Mouse (Mus musculus): ENCODE results near the gene Ankib1. TPM values are rescaled to one million over a fixed set of nuclear protein-coding genes. Genes with fewer than 3 reads are reported as not detected.

The Ankib1 gene
- polyA plus RNA-seq, 1 experiment from 2014 or later, result 16.0 TPM

DNA sequence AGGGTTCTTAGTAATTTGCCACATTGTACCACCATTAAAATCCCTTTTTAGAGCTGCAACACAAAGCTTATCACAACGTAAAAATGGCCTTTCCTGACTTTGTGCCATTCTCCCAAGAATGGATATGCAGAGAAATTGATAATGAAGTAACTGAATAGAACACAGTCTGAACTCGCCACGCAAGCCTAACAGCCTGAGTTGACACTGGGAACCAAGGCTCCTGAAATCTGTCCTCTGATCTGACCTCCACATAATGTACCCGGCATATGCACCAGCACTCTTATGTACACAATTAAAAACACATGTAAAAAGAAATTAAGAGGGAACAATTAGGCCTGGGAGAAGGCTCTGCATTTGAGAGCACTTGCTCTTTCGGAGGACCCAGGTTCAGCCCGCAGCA lies 157.4 kb downstream of the Ankib1 start:
- WGBS, result 90% methylated on average over 6 of the region's 6 CpGs
- no peaks in the 10 kb centered on the region for H3K9me3 ChIP-seq (replicated peaks; ENCODE audit: control insufficient read depth, low read length, poor library complexity, severe bottlenecking)

DNA sequence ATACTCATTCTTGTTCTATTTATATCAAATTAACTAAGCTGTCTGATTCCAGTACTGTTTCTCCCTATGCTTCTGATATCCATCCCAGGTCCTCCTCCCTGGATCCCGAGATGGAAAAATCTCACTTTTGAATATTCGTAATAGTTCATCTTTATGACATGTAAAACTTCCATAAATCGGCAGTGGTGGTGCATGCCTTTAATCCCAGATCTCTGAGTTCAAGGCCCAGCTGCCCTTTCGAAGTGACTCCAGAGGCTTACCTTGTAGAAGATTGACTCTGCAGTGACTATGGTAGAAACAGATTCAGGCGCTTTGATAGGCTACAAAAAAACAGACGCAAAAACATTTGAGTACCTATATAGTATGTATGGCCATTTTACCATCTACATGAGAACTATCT lies 158.1 kb downstream of the Ankib1 start:
- Histone ChIP-seq H3K36me3 (ENCODE audit: control insufficient read depth, insufficient read depth, low read length) (peaks cover 9% of the 10 kb centered on the region), H3K27ac (ENCODE audit: low read length) (no peak overlapping the region), H3K4me2 (ENCODE audit: low read length) (no peak overlapping the region), H3K27me3 (ENCODE audit: control insufficient read depth, insufficient read depth, low read depth, low read length) (no peaks in the 10 kb centered on the region), H3K9ac (ENCODE audit: low read depth, low read length) (no peak overlapping the region), H3K4me1 (ENCODE audit: control insufficient read depth, insufficient read depth, low read length) (peaks cover 12% of the 10 kb centered on the region), H3K9me3 (replicated peaks; ENCODE audit: control insufficient read depth, low read length, poor library complexity, severe bottlenecking) (no peaks in the 10 kb centered on the region), H3K4me3 (ENCODE audit: low read depth, low read length) (no peak overlapping the region)
- 95% methylated on average over 6 of the region's 6 CpGs for WGBS
- no peak for ATAC-seq

More for the DNA sequence above, 157.4 kb downstream of the Ankib1 start:
- H3K27ac ChIP-seq (ENCODE audit: low read length), result no peak overlapping the region
- H3K4me1 ChIP-seq (ENCODE audit: control insufficient read depth, insufficient read depth, low read length), result peaks cover 12% of the 10 kb centered on the region
- no peak overlapping the region for H3K4me2 ChIP-seq (ENCODE audit: low read length)
- H3K36me3 ChIP-seq (ENCODE audit: control insufficient read depth, insufficient read depth, low read length), result peaks cover 9% of the 10 kb centered on the region
- no peak overlapping the region for H3K4me3 ChIP-seq (ENCODE audit: low read depth, low read length)
- H3K9ac ChIP-seq (ENCODE audit: low read depth, low read length), result no peak overlapping the region
- no peaks in the 10 kb centered on the region for H3K27me3 ChIP-seq (ENCODE audit: control insufficient read depth, insufficient read depth, low read depth, low read length)
- ATAC-seq, result no peak

Small RNA genes within 50 kb of the gene (microRNA-seq; reads per million reads assigned to microRNA genes)
- gene Gm22926 (not detected), gene Gm26238 (not detected)

Other genes with a start within 250 kb of the Ankib1 start
- gene 1700109H08Rik, start 231.4 kb downstream of the Ankib1 start, polyA plus RNA-seq (2015; fragmentation: Nextera tagmentation; extraction: Ambion mirVana), result 2.2 and 2.4 TPM in 2 replicates
- gene Pex1, start 206.9 kb downstream of the Ankib1 start, polyA plus RNA-seq (2015; fragmentation: Nextera tagmentation; extraction: Ambion mirVana), result 26.2 TPM in 2 replicates
- 16.5 and 17.8 TPM in 2 replicates for gene Rbm48, start 206.3 kb downstream of the Ankib1 start, polyA plus RNA-seq (2015; fragmentation: Nextera tagmentation; extraction: Ambion mirVana)
- not detected in 2 replicates for gene Tmbim7, start 151.7 kb downstream of the Ankib1 start, polyA plus RNA-seq (2015; fragmentation: Nextera tagmentation; extraction: Ambion mirVana)
- gene Gatad1, start 145.7 kb downstream of the Ankib1 start, polyA plus RNA-seq (2015; fragmentation: Nextera tagmentation; extraction: Ambion mirVana), result 59.9 and 62.9 TPM in 2 replicates
- 56.6 and 59.8 TPM in 2 replicates for gene Krit1, start 259 bp upstream of the Ankib1 start, polyA plus RNA-seq (2015; fragmentation: Nextera tagmentation; extraction: Ambion mirVana)
- gene Lrrd1, start 42.2 kb upstream of the Ankib1 start, polyA plus RNA-seq (2015; fragmentation: Nextera tagmentation; extraction: Ambion mirVana), result 0.16 and 0.18 TPM in 2 replicates
- gene Mterf1a, start 91.0 kb upstream of the Ankib1 start, polyA plus RNA-seq (2015; fragmentation: Nextera tagmentation; extraction: Ambion mirVana), result 6.1 and 6.8 TPM in 2 replicates
- 379 and 435 TPM in 2 replicates for gene Akap9, start 125.1 kb upstream of the Ankib1 start, polyA plus RNA-seq (2015; fragmentation: Nextera tagmentation; extraction: Ambion mirVana)